Mouse (Mus musculus): ENCODE measurements around the gene Ttll11. TPM values are rescaled to one million over a fixed set of nuclear protein-coding genes. Genes with fewer than 3 reads are reported as not detected.

Ttll11 gene
- total and polyA plus RNA-seq, 2 experiments from 2014 or later, result 1.7 to 5.0 TPM

- Histone ChIP-seq H3K9me3 (replicated peaks; ENCODE audit: control insufficient read depth, low read length) (no peaks in the 10 kb centered on the region), H3K4me2 (ENCODE audit: low read depth, low read length) (no peak overlapping the region), H3K27me3 (ENCODE audit: control insufficient read depth, insufficient read depth, low read length) (0 out of 2 replicates have a peak, but pooled peaks cover 6% of the 10 kb centered on the region), H3K4me1 (ENCODE audit: control insufficient read depth, insufficient read depth) (peaks cover 15% of the 10 kb centered on the region; the same call in 1 of the 2 replicates), H3K4me3 (ENCODE audit: low read depth, low read length) (no peak overlapping the region), H3K9ac (replicated peaks; ENCODE audit: low read depth, low read length) (no peak overlapping the region), H3K36me3 (replicated peaks; ENCODE audit: control insufficient read depth, insufficient read depth, low read length) (no peaks in the 10 kb centered on the region), H3K27ac (ENCODE audit: low read depth) (no peak overlapping the region)
- WGBS, result 96% methylated on average over 16 of the region's 16 CpGs
- DNase-seq (ENCODE audit: low spot score), result no peak
- ATAC-seq (ENCODE audit: insufficient read depth, low read depth), result no peak
- no peak for TF ChIP-seq CTCF (IDR thresholded peaks at IDR 0.05; ENCODE audit: low read depth)
- TF ChIP-seq EP300 (IDR thresholded peaks at IDR 0.05; ENCODE audit: low read depth), result no peak
Observed at GRCm38 (mm10) chr2:35842780-35843474, 136.8 kb downstream of the Ttll11 start.

GRCm38 (mm10) chr2:35841841-35842420 is 137.8 kb downstream of the Ttll11 start:
- peaks cover 15% of the 10 kb centered on the region; the same call in 1 of the 2 replicates for H3K4me1 ChIP-seq (ENCODE audit: control insufficient read depth, insufficient read depth)
- no peak for DNase-seq (ENCODE audit: low spot score)
- TF ChIP-seq CTCF (IDR thresholded peaks at IDR 0.05; ENCODE audit: low read depth), result 0 out of 2 replicates have a peak, but pooled peaks have one; percentile 11
- no peak for TF ChIP-seq EP300 (IDR thresholded peaks at IDR 0.05; ENCODE audit: low read depth)
- no peak overlapping the region for H3K27ac ChIP-seq (ENCODE audit: low read depth)
- 0 out of 2 replicates have a peak, but pooled peaks cover 6% of the 10 kb centered on the region for H3K27me3 ChIP-seq (ENCODE audit: control insufficient read depth, insufficient read depth, low read length)
- WGBS, result 69% methylated on average over 4 of the region's 4 CpGs
- ATAC-seq (ENCODE audit: insufficient read depth, low read depth), result no peak
- no peak overlapping the region for H3K9ac ChIP-seq (replicated peaks; ENCODE audit: low read depth, low read length)
- H3K36me3 ChIP-seq (replicated peaks; ENCODE audit: control insufficient read depth, insufficient read depth, low read length), result no peaks in the 10 kb centered on the region
- peaks cover 5% of the 10 kb centered on the region for H3K9me3 ChIP-seq (replicated peaks; ENCODE audit: control insufficient read depth, low read length)
- H3K4me3 ChIP-seq (ENCODE audit: low read depth, low read length), result no peak overlapping the region
- H3K4me2 ChIP-seq (ENCODE audit: low read depth, low read length), result no peak overlapping the region

GRCm38 (mm10) chr2:35840956-35841816 is 138.5 kb downstream of the Ttll11 start:
- TF ChIP-seq CTCF (IDR thresholded peaks at IDR 0.05; ENCODE audit: low read depth), result no peak
- no peak for TF ChIP-seq EP300 (IDR thresholded peaks at IDR 0.05; ENCODE audit: low read depth)
- WGBS, result 35% methylated on average over 14 of the region's 14 CpGs

GRCm38 (mm10) chr2:35838751-35839479 is 140.8 kb downstream of the Ttll11 start:
- no peak for TF ChIP-seq CTCF (IDR thresholded peaks at IDR 0.05; ENCODE audit: low read depth)
- no peak for TF ChIP-seq EP300 (IDR thresholded peaks at IDR 0.05; ENCODE audit: low read depth)
- Histone ChIP-seq H3K27me3 (ENCODE audit: control insufficient read depth, insufficient read depth, low read length) (no peaks in the 10 kb centered on the region), H3K9me3 (replicated peaks; ENCODE audit: control insufficient read depth, low read length) (peaks cover 11% of the 10 kb centered on the region), H3K27ac (ENCODE audit: low read depth) (no peak overlapping the region), H3K9ac (replicated peaks; ENCODE audit: low read depth, low read length) (no peak overlapping the region), H3K4me2 (ENCODE audit: low read depth, low read length) (no peak overlapping the region), H3K4me3 (ENCODE audit: low read depth, low read length) (no peak overlapping the region), H3K4me1 (ENCODE audit: control insufficient read depth, insufficient read depth) (peaks cover 15% of the 10 kb centered on the region; the same call in 1 of the 2 replicates), H3K36me3 (replicated peaks; ENCODE audit: control insufficient read depth, insufficient read depth, low read length) (no peaks in the 10 kb centered on the region)
- DNase-seq (ENCODE audit: low spot score) (no peak), ATAC-seq (ENCODE audit: insufficient read depth, low read depth) (no peak)
- WGBS, result 76% methylated on average over 11 of the region's 11 CpGs

More at GRCm38 (mm10) chr2:35840956-35841816, 138.5 kb downstream of the Ttll11 start:
- H3K36me3 ChIP-seq (replicated peaks; ENCODE audit: control insufficient read depth, insufficient read depth, low read length), result no peaks in the 10 kb centered on the region
- H3K27ac ChIP-seq (ENCODE audit: low read depth), result no peak overlapping the region
- peaks cover 11% of the 10 kb centered on the region for H3K9me3 ChIP-seq (replicated peaks; ENCODE audit: control insufficient read depth, low read length)
- H3K4me2 ChIP-seq (ENCODE audit: low read depth, low read length), result no peak overlapping the region
- peaks cover 15% of the 10 kb centered on the region; the same call in 1 of the 2 replicates for H3K4me1 ChIP-seq (ENCODE audit: control insufficient read depth, insufficient read depth)
- no peak for ATAC-seq (ENCODE audit: insufficient read depth, low read depth)
- DNase-seq (ENCODE audit: low spot score), result no peak
- H3K27me3 ChIP-seq (ENCODE audit: control insufficient read depth, insufficient read depth, low read length), result 0 out of 2 replicates have a peak, but pooled peaks cover 6% of the 10 kb centered on the region
- no peak overlapping the region for H3K4me3 ChIP-seq (ENCODE audit: low read depth, low read length)
- H3K9ac ChIP-seq (replicated peaks; ENCODE audit: low read depth, low read length), result no peak overlapping the region
